ENCODE assay signal across 9 mouse cellular contexts in genomic region chr3:107595938-107596461, GRCm38 (mm10). TPM values are rescaled to one million over a fixed set of nuclear protein-coding genes. Genes with fewer than 3 reads are reported as not detected.
A peak's percentile ranks its signal among the peaks of the same experiment; 100 is the strongest.
DNase-seq lines count a peak whose midpoint lies in the region; ATAC-seq and TF ChIP-seq lines count a peak whose summit lies in the region.
"Had no signal": no experiment of that assay in that cellular context is flagged by ENCODE, and none has a peak within 500 bp of the region (broad histone marks: within the 10 kb centered on the region; RNA-seq: fewer than 3 reads in every experiment).

No protein-coding gene starts in this region.

- H3K4me1 ChIP-seq in liver, embryonic 12.5 days, result peaks cover 6% of the 10 kb centered on the region; the same call in 1 of the 2 replicates
- peaks cover 10% of the 10 kb centered on the region for H3K4me1 ChIP-seq in stomach, embryonic 16.5 days (ENCODE audit: control insufficient read depth, insufficient read depth, low read length)

- H3K4me2 ChIP-seq in liver, embryonic 12.5 days, result peak overlapping the region; percentile 55; the same call in 1 of the 2 replicates
- H3K4me2 ChIP-seq in stomach, embryonic 16.5 days (ENCODE audit: low read depth, low read length), result no peak overlapping the region

- DNase-seq in embryo, embryonic 10 days (ENCODE audit: low spot score), result peak; percentile 51
- no peak for DNase-seq in embryo, embryonic 9.5 days (ENCODE audit: extremely low spot score)
- peak; percentile 13 for DNase-seq in ovary, postnatal 10 days (ENCODE audit: low spot score)
- DNase-seq in ovary, postnatal 14 days (ENCODE audit: low spot score), result no peak
- no peak for DNase-seq in left cerebral cortex, adult 2 months (ENCODE audit: extremely low spot score in 1 of 2, low spot score in 2 of 2)
- DNase-seq in Muller cell, postnatal 12 days (ENCODE audit: inconsistent ontology term), result no peak
- DNase-seq: lung, postnatal 10 days had no signal

- no peaks in the 10 kb centered on the region for H3K36me3 ChIP-seq in liver, embryonic 12.5 days
- no peaks in the 10 kb centered on the region for H3K36me3 ChIP-seq in stomach, embryonic 16.5 days (ENCODE audit: control insufficient read depth, insufficient read depth, low read length)

- TF ChIP-seq CTCF in left cerebral cortex, adult 2 months (IDR thresholded peaks at IDR 0.05), result no peak

- no peak overlapping the region for H3K9ac ChIP-seq in liver, embryonic 12.5 days
- H3K9ac ChIP-seq in stomach, embryonic 16.5 days (ENCODE audit: low read length), result no peak overlapping the region

- WGBS in liver, embryonic 12.5 days (ENCODE audit: insufficient replicate concordance), result 2% methylated on average over 34 of the region's 34 CpGs
- WGBS in stomach, embryonic 16.5 days, result 2% methylated on average over 34 of the region's 34 CpGs

- no peak for ATAC-seq in liver, embryonic 12.5 days
- no peak for ATAC-seq in stomach, embryonic 16.5 days (ENCODE audit: insufficient read depth, low FRiP score)

- intact Hi-C loops in left cerebral cortex, adult 2 months (cut with DNase I), result no loop called here

- no peak overlapping the region for H3K27ac ChIP-seq in liver, embryonic 12.5 days
- H3K27ac ChIP-seq in stomach, embryonic 16.5 days (ENCODE audit: low read length), result no peak overlapping the region
- no peak overlapping the region; the same call in 1 of the 2 replicates for H3K27ac ChIP-seq in left cerebral cortex, adult 2 months

- peaks cover 98% of the 10 kb centered on the region for H3K27me3 ChIP-seq in liver, embryonic 12.5 days (replicated peaks)
- H3K27me3 ChIP-seq in stomach, embryonic 16.5 days (ENCODE audit: control insufficient read depth, insufficient read depth, low read length), result peaks cover 87% of the 10 kb centered on the region

- H3K4me3 ChIP-seq in liver, embryonic 12.5 days, result no peak overlapping the region
- peak overlapping the region; percentile 37; the same call in 1 of the 2 replicates for H3K4me3 ChIP-seq in stomach, embryonic 16.5 days (replicated peaks; ENCODE audit: low read length)
- H3K4me3 ChIP-seq in left cerebral cortex, adult 2 months, result no peak overlapping the region

- H3K9me3 ChIP-seq in liver, embryonic 12.5 days (replicated peaks), result no peaks in the 10 kb centered on the region
- no peaks in the 10 kb centered on the region for H3K9me3 ChIP-seq in stomach, embryonic 16.5 days (replicated peaks; ENCODE audit: control insufficient read depth, low read length)

RNA-seq across cellular contexts. Expression of gene Alx3, which starts 1.2 kb away (rescaled TPM):
- polyA plus RNA-seq in liver, embryonic 12.5 days (2016; fragmentation: Nextera tagmentation; extraction: Ambion mirVana), result 0.69 and 0.76 TPM in 2 replicates
- 0.25 TPM in 1 of 2 replicates, not detected in the other for polyA plus RNA-seq in stomach, embryonic 16.5 days (2015; fragmentation: Nextera tagmentation; extraction: Ambion mirVana)
- under 1 TPM; 0.40 to 0.86 TPM for total RNA-seq in left cerebral cortex, adult 2 months (2021)

RNA-seq across cellular contexts. Expression of gene Gm10961, which starts 35.1 kb away (rescaled TPM):
- not detected in 2 replicates for polyA plus RNA-seq in liver, embryonic 12.5 days (2016; fragmentation: Nextera tagmentation; extraction: Ambion mirVana)
- not detected in 2 replicates for polyA plus RNA-seq in stomach, embryonic 16.5 days (2015; fragmentation: Nextera tagmentation; extraction: Ambion mirVana)
- not detected for total RNA-seq in left cerebral cortex, adult 2 months (2021)

RNA-seq across cellular contexts. Expression of gene Strip1, which starts 35.5 kb away (rescaled TPM):
- 17.0 and 19.0 TPM in 2 replicates for polyA plus RNA-seq in liver, embryonic 12.5 days (2016; fragmentation: Nextera tagmentation; extraction: Ambion mirVana)
- polyA plus RNA-seq in stomach, embryonic 16.5 days (2015; fragmentation: Nextera tagmentation; extraction: Ambion mirVana), result 32.7 and 36.4 TPM in 2 replicates
- total RNA-seq in left cerebral cortex, adult 2 months (2021), result 10 to 100 TPM; 65.9 to 69.0 TPM

RNA-seq across cellular contexts. Expression of gene Ubl4b, which starts 41.1 kb away (rescaled TPM):
- polyA plus RNA-seq in liver, embryonic 12.5 days (2016; fragmentation: Nextera tagmentation; extraction: Ambion mirVana), result not detected in 2 replicates
- not detected in 2 replicates for polyA plus RNA-seq in stomach, embryonic 16.5 days (2015; fragmentation: Nextera tagmentation; extraction: Ambion mirVana)
- total RNA-seq in left cerebral cortex, adult 2 months (2021), result under 1 TPM in 1 of 2 experiments, not detected in 1; 0.33 TPM

Comparison
In these comparisons a context has a peak if more than half of its experiments do, and no peak if none do; other contexts are left out.
1. DNase-seq: peak in embryo, embryonic 10 days (single experiment) and ovary, postnatal 10 days (single experiment); none in embryo, embryonic 9.5 days (single experiment), ovary, postnatal 14 days (single experiment), left cerebral cortex, adult 2 months (0 of 2) and Muller cell, postnatal 12 days (single experiment).